Mouse (Mus musculus): ENCODE measurements at regions not wholly inside any gene's neighbourhood (a gene's known extent, or its start where the extent isn't known, plus 50 kb on each side); places are given as distances from the start of the nearest gene placed in this dataset.

- Histone ChIP-seq H3K27ac (replicated peaks) (no peak overlapping the region), H3K4me3 (replicated peaks) (no peak overlapping the region), H3K27me3 (replicated peaks) (peaks cover 21% of the 10 kb centered on the region; the same call in 1 of the 2 replicates), H3K36me3 (no peaks in the 10 kb centered on the region), H3K4me2 (no peak overlapping the region), H3K9ac (replicated peaks) (no peak overlapping the region), H3K9me3 (replicated peaks) (no peaks in the 10 kb centered on the region), H3K4me1 (no peaks in the 10 kb centered on the region)
- WGBS: 39% methylated on average over 7 of the region's 7 CpGs
- no peak for ATAC-seq (ENCODE audit: low FRiP score)
Observed at GRCm38 (mm10) chr5:111993221-111993620, 259.1 kb downstream of the Cryba4 start.

GRCm38 (mm10) chr5:111993930-111994329 lies 258.4 kb downstream of the Cryba4 start:
- no peaks in the 10 kb centered on the region for H3K9me3 ChIP-seq (replicated peaks)
- no peak overlapping the region for H3K4me2 ChIP-seq
- ATAC-seq (ENCODE audit: low FRiP score): no peak
- H3K27ac ChIP-seq (replicated peaks): no peak overlapping the region
- 83% methylated on average over 9 of the region's 9 CpGs for WGBS
- H3K36me3 ChIP-seq: no peaks in the 10 kb centered on the region
- H3K9ac ChIP-seq (replicated peaks): no peak overlapping the region
- H3K4me1 ChIP-seq: no peaks in the 10 kb centered on the region
- peaks cover 23% of the 10 kb centered on the region; the same call in 1 of the 2 replicates for H3K27me3 ChIP-seq (replicated peaks)
- H3K4me3 ChIP-seq (replicated peaks): no peak overlapping the region

GRCm38 (mm10) chr5:111996806-111997205 lies 255.5 kb downstream of the Cryba4 start:
- Histone ChIP-seq H3K4me3 (replicated peaks) (no peak overlapping the region), H3K9me3 (replicated peaks) (no peaks in the 10 kb centered on the region), H3K4me1 (peaks cover 9% of the 10 kb centered on the region), H3K27ac (replicated peaks) (no peak overlapping the region), H3K36me3 (no peaks in the 10 kb centered on the region), H3K27me3 (replicated peaks) (peaks cover 22% of the 10 kb centered on the region; the same call in 1 of the 2 replicates), H3K4me2 (no peak overlapping the region), H3K9ac (replicated peaks) (no peak overlapping the region)
- 44% methylated on average over 3 of the region's 3 CpGs for WGBS
- ATAC-seq (ENCODE audit: low FRiP score): no peak

- H3K4me3 ChIP-seq (replicated peaks): 0 out of 2 replicates have a peak overlapping the region, but pooled peaks have one; percentile 2
- ATAC-seq (ENCODE audit: low FRiP score): peak; percentile 89
- H3K4me1 ChIP-seq: peaks cover 24% of the 10 kb centered on the region
- H3K9ac ChIP-seq (replicated peaks): no peak overlapping the region
- H3K27ac ChIP-seq (replicated peaks): peak overlapping the region; percentile 69
- H3K9me3 ChIP-seq (replicated peaks): no peaks in the 10 kb centered on the region
- H3K36me3 ChIP-seq: no peaks in the 10 kb centered on the region
- peak overlapping the region; percentile 40 for H3K4me2 ChIP-seq
- WGBS: 6% methylated on average over 32 of the region's 32 CpGs
- peaks cover 17% of the 10 kb centered on the region; the same call in 1 of the 2 replicates for H3K27me3 ChIP-seq (replicated peaks)
Observed at GRCm38 (mm10) chr5:112001742-112002701, 250.3 kb downstream of the Cryba4 start.

- no peak overlapping the region for H3K4me2 ChIP-seq
- no peaks in the 10 kb centered on the region for H3K36me3 ChIP-seq
- H3K27ac ChIP-seq (replicated peaks): 0 out of 2 replicates have a peak overlapping the region, but pooled peaks have one; percentile 6
- ATAC-seq (ENCODE audit: low FRiP score): no peak
- peaks cover 13% of the 10 kb centered on the region; the same call in 1 of the 2 replicates for H3K27me3 ChIP-seq (replicated peaks)
- no peaks in the 10 kb centered on the region for H3K9me3 ChIP-seq (replicated peaks)
- peaks cover 24% of the 10 kb centered on the region for H3K4me1 ChIP-seq
- WGBS: 25% methylated on average over 12 of the region's 12 CpGs
- no peak overlapping the region for H3K9ac ChIP-seq (replicated peaks)
- H3K4me3 ChIP-seq (replicated peaks): no peak overlapping the region
Observed at GRCm38 (mm10) chr5:112002856-112003660, 249.3 kb downstream of the Cryba4 start.

- Histone ChIP-seq H3K36me3 (no peaks in the 10 kb centered on the region), H3K4me2 (no peak overlapping the region), H3K27ac (replicated peaks) (no peak overlapping the region), H3K27me3 (replicated peaks) (peaks cover 13% of the 10 kb centered on the region; the same call in 1 of the 2 replicates), H3K4me3 (replicated peaks) (no peak overlapping the region), H3K9me3 (replicated peaks) (no peaks in the 10 kb centered on the region), H3K9ac (replicated peaks) (no peak overlapping the region), H3K4me1 (peaks cover 24% of the 10 kb centered on the region)
- WGBS: 66% methylated on average over 3 of the region's 3 CpGs
- no peak for ATAC-seq (ENCODE audit: low FRiP score)
Observed at GRCm38 (mm10) chr5:112004041-112004440, 248.3 kb downstream of the Cryba4 start.

DNA sequence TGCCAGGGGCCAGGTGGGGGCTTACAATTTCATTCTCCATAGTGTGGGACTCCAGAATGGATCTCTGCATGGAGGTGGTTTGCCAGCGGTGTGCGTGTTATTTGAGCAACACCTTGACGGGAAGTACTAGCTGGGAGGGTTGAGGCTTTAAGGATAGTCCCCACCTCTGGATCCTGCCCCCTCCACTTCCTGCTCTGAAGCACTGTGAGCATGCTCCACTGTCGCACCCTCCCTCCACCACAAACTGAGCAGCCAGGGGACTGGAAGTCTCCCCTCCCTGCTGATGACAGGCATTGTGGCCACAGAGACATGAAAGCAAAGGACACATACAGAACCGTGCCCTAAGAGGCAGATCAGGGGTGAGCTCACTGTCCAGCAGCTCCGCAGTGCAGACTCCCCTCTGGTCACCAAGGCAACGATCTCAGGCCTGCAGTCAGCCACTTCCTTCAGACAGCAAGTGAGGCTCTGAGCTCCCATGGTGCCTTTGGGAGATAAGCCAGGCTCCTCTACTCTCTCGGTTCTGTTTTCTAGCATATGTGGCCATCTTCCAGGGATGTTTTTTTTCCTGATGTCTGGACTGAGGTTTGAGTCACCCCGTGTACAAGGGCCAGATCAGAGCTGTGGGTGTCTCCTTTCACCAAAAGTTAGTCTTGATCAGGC lies 239.7 kb downstream of the Cryba4 start:
- Histone ChIP-seq H3K4me2 (no peak overlapping the region), H3K27me3 (replicated peaks) (peaks cover 20% of the 10 kb centered on the region), H3K9ac (replicated peaks) (no peak overlapping the region), H3K36me3 (no peaks in the 10 kb centered on the region), H3K9me3 (replicated peaks) (no peaks in the 10 kb centered on the region), H3K27ac (replicated peaks) (no peak overlapping the region), H3K4me3 (replicated peaks) (no peak overlapping the region), H3K4me1 (peaks cover 12% of the 10 kb centered on the region)
- 22% methylated on average over 9 of the region's 9 CpGs for WGBS
- ATAC-seq (ENCODE audit: low FRiP score): peak; percentile 53; the same call in 1 of the 2 replicates

DNA sequence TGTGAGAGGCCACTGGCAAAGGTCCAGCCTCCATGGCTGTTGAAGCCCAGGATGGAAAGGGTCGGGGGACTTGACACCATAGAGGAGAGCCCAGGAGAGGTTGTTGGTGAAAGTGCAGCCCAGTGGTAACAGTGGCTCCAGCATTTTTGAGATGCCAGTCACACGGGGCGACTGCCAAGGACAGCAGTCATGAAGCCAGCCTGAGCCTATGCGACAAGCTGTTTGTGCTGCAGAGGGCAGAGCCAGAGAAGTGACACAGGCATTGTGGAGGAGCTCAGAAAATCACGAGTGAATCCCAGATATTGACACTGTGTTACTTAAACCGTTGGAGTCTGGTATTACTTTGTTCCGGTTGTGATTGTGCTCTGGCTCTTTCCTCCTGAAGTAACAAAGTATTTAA lies 233.4 kb downstream of the Cryba4 start:
- Histone ChIP-seq H3K36me3 (no peaks in the 10 kb centered on the region), H3K9ac (replicated peaks) (no peak overlapping the region), H3K27ac (replicated peaks) (no peak overlapping the region), H3K27me3 (replicated peaks) (peaks cover 5% of the 10 kb centered on the region), H3K4me2 (no peak overlapping the region), H3K4me1 (no peaks in the 10 kb centered on the region), H3K4me3 (replicated peaks) (no peak overlapping the region), H3K9me3 (replicated peaks) (no peaks in the 10 kb centered on the region)
- 73% methylated on average over 7 of the region's 7 CpGs for WGBS
- no peak for ATAC-seq (ENCODE audit: low FRiP score)

GRCm38 (mm10) chr5:112020882-112021281 lies 231.4 kb downstream of the Cryba4 start:
- ATAC-seq (ENCODE audit: low FRiP score): peak; percentile 59; the same call in 1 of the 2 replicates

DNA sequence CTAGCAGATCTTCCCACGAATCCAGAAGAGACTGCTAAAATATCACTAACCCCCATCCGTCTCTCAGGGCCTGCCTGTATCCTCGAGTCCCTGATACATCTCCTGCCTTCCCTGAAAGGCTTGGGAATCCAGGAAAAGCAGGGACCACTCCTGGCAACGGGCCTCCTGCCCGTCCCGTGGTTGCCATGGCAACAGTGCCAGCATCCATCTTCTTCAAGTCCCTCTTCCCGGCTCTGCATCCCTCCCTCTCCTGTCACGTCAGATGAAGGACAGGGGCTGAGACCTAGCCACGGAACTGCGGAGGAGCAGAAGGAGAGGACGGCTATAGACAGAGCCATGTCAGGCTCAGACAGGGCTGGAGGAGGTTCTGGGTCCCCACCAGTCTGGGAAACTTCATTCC lies 222.4 kb downstream of the Cryba4 start:
- peak; percentile 60 for ATAC-seq (ENCODE audit: low FRiP score)
- Histone ChIP-seq H3K4me1 (peaks cover 11% of the 10 kb centered on the region), H3K27me3 (replicated peaks) (peaks cover 7% of the 10 kb centered on the region), H3K27ac (replicated peaks) (peak overlapping the region; percentile 3), H3K9me3 (replicated peaks) (no peaks in the 10 kb centered on the region), H3K4me2 (no peak overlapping the region), H3K36me3 (no peaks in the 10 kb centered on the region), H3K4me3 (replicated peaks) (no peak overlapping the region), H3K9ac (replicated peaks) (no peak overlapping the region)
- WGBS: 21% methylated on average over 11 of the region's 11 CpGs

More at GRCm38 (mm10) chr5:112020882-112021281, 231.4 kb downstream of the Cryba4 start:
- Histone ChIP-seq H3K27ac (replicated peaks) (no peak overlapping the region), H3K4me1 (no peaks in the 10 kb centered on the region), H3K4me2 (no peak overlapping the region), H3K9me3 (replicated peaks) (no peaks in the 10 kb centered on the region), H3K9ac (replicated peaks) (no peak overlapping the region), H3K27me3 (replicated peaks) (peaks cover 8% of the 10 kb centered on the region), H3K4me3 (replicated peaks) (no peak overlapping the region), H3K36me3 (no peaks in the 10 kb centered on the region)
- 53% methylated on average over 2 of the region's 2 CpGs for WGBS

DNA sequence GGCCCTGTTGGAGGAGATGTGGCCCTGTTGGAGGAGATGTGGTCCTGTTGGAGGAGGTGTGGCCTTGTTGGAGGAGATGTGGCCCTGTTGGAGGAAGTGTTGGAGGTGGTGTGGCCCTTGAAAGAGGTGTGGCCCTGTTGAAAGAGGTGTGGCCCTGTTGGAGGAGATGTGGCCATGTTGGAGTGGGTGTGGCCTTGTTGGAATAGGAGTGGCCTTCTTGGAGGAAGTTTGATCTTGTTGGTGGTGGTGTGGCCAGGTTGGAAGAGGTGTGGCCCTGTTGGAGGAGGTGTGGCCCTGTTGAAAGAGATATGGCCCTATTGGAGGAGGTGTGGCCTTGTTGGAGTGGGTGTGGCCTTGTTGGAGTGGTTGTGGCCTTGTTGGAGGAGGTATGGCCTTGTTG lies 220.3 kb downstream of the Cryba4 start:
- Histone ChIP-seq H3K27ac (replicated peaks) (no peak overlapping the region), H3K4me1 (peaks cover 24% of the 10 kb centered on the region), H3K4me2 (no peak overlapping the region), H3K4me3 (replicated peaks) (no peak overlapping the region), H3K9ac (replicated peaks) (no peak overlapping the region), H3K36me3 (no peaks in the 10 kb centered on the region), H3K27me3 (replicated peaks) (peaks cover 12% of the 10 kb centered on the region), H3K9me3 (replicated peaks) (no peaks in the 10 kb centered on the region)
- ATAC-seq (ENCODE audit: low FRiP score): no peak
